Mouse (Mus musculus) retina, adult 2 months (tissue): ENCODE measurements at regions not wholly inside any gene's neighbourhood (a gene's known extent, or its start where the extent isn't known, plus 50 kb on each side); places are given as distances from the start of the nearest gene placed in this dataset.

Source experiments
- DNase-seq: peaks from one replicate; pipeline ENCODE4 v3.0.0-alpha.2; 2012; ENCODE audit warnings: low read depth, low spot score

- no peak for DNase-seq
Observed at GRCm38 (mm10) chr12:71429561-71430200, 120.0 kb downstream of the Dact1 start.

GRCm38 (mm10) chr12:71430331-71430730 is 120.6 kb downstream of the Dact1 start:
- DNase-seq = no peak

GRCm38 (mm10) chr12:71431116-71431515 is 121.4 kb downstream of the Dact1 start:
- no peak for DNase-seq

- no peak for DNase-seq
Observed at GRCm38 (mm10) chr12:71433549-71434200, 124.0 kb downstream of the Dact1 start.

GRCm38 (mm10) chr12:71438254-71438653 is 128.6 kb downstream of the Dact1 start:
- DNase-seq = no peak

- DNase-seq = no peak
Observed at GRCm38 (mm10) chr12:71440863-71441262, 131.2 kb downstream of the Dact1 start.

- no peak for DNase-seq
Observed at GRCm38 (mm10) chr12:71441272-71441671, 131.6 kb downstream of the Dact1 start.

GRCm38 (mm10) chr12:71446177-71446891 is 136.7 kb downstream of the Dact1 start:
- no peak for DNase-seq

GRCm38 (mm10) chr12:71446892-71447268 is 137.2 kb downstream of the Dact1 start:
- DNase-seq = no peak

GRCm38 (mm10) chr12:71449032-71449431 is 139.3 kb downstream of the Dact1 start:
- DNase-seq = no peak

- DNase-seq = no peak
Observed at GRCm38 (mm10) chr12:71450128-71450527, 140.4 kb downstream of the Dact1 start.

- no peak for DNase-seq
Observed at GRCm38 (mm10) chr12:71450680-71451463, 141.2 kb downstream of the Dact1 start.

- no peak for DNase-seq
Observed at GRCm38 (mm10) chr12:71456900-71457299, 147.2 kb downstream of the Dact1 start.

GRCm38 (mm10) chr12:71458559-71459176 is 149.0 kb downstream of the Dact1 start:
- DNase-seq = no peak

- no peak for DNase-seq
Observed at GRCm38 (mm10) chr12:71460643-71461042, 151.0 kb downstream of the Dact1 start.

GRCm38 (mm10) chr12:71467820-71468219 is 158.1 kb downstream of the Dact1 start:
- no peak for DNase-seq

GRCm38 (mm10) chr12:71468324-71468723 is 158.6 kb downstream of the Dact1 start:
- no peak for DNase-seq

GRCm38 (mm10) chr12:71470983-71471715 is 161.5 kb downstream of the Dact1 start:
- no peak for DNase-seq

GRCm38 (mm10) chr12:71471720-71472119 is 162.0 kb downstream of the Dact1 start:
- DNase-seq = no peak

GRCm38 (mm10) chr12:71476238-71476637 is 166.6 kb downstream of the Dact1 start:
- no peak for DNase-seq

- no peak for DNase-seq
Observed at GRCm38 (mm10) chr12:71477691-71478090, 168.0 kb downstream of the Dact1 start.
